In genomic region chr10:85475642-85476345, GRCm38 (mm10) we compare ENCODE assay signal across 28 mouse cellular contexts.
DNase-seq lines count a peak whose midpoint lies in the region; ATAC-seq and TF ChIP-seq lines count a peak whose summit lies in the region.
"Had no signal": no experiment of that assay in that cellular context is flagged by ENCODE, and none has a peak within 500 bp of the region (broad histone marks: within the 10 kb centered on the region; RNA-seq: fewer than 3 reads in every experiment).

No protein-coding gene starts in this region.

- peaks cover 26% of the 10 kb centered on the region for H3K4me1 ChIP-seq in hindbrain, embryonic 13.5 days (replicated peaks)
- H3K4me1 ChIP-seq in hindbrain, embryonic 10.5 days (replicated peaks): peaks cover 11% of the 10 kb centered on the region
- no peaks in the 10 kb centered on the region for H3K4me1 ChIP-seq in intestine, embryonic 16.5 days (ENCODE audit: control insufficient read depth, insufficient read depth, low read length)
- H3K4me1 ChIP-seq: liver, embryonic 13.5 days had no signal

- H3K27me3 ChIP-seq in hindbrain, embryonic 13.5 days: no peaks in the 10 kb centered on the region
- no peaks in the 10 kb centered on the region for H3K27me3 ChIP-seq in hindbrain, embryonic 10.5 days (ENCODE audit: insufficient read depth, poor library complexity, severe bottlenecking)
- no peaks in the 10 kb centered on the region for H3K27me3 ChIP-seq in intestine, embryonic 16.5 days (replicated peaks; ENCODE audit: control insufficient read depth, insufficient read depth, low read length)
- H3K27me3 ChIP-seq: CH12.LX; heart, embryonic 12.5 days; liver, embryonic 13.5 days; neural tube, embryonic 13.5 days; Patski had no signal

- no peaks in the 10 kb centered on the region for H3K36me3 ChIP-seq in hindbrain, embryonic 13.5 days
- no peaks in the 10 kb centered on the region for H3K36me3 ChIP-seq in hindbrain, embryonic 10.5 days
- no peaks in the 10 kb centered on the region for H3K36me3 ChIP-seq in intestine, embryonic 16.5 days (ENCODE audit: control insufficient read depth, insufficient read depth, low read length)
- H3K36me3 ChIP-seq: G1E; heart, embryonic 12.5 days; liver, embryonic 13.5 days; neural tube, embryonic 13.5 days had no signal

- no peak overlapping the region for H3K9ac ChIP-seq in hindbrain, embryonic 13.5 days
- H3K9ac ChIP-seq in intestine, embryonic 16.5 days (ENCODE audit: low read depth, low read length): no peak overlapping the region
- H3K9ac ChIP-seq: heart, embryonic 12.5 days; hindbrain, embryonic 14.5 days; liver, embryonic 13.5 days; neural tube, embryonic 13.5 days had no signal

- no peak for TF ChIP-seq CTCF in brain, embryonic 14.5 days (IDR thresholded peaks at IDR 0.05; ENCODE audit: borderline replicate concordance, extremely low read depth, insufficient read depth, insufficient read length)

- TF ChIP-seq POLR2A in brain, embryonic 14.5 days (IDR thresholded peaks at IDR 0.05; ENCODE audit: borderline replicate concordance, extremely low read depth, insufficient read depth, insufficient read length, poor library complexity, severe bottlenecking): no peak

- no peaks in the 10 kb centered on the region for H3K9me3 ChIP-seq in hindbrain, embryonic 13.5 days
- no peaks in the 10 kb centered on the region for H3K9me3 ChIP-seq in hindbrain, embryonic 10.5 days
- H3K9me3 ChIP-seq in intestine, embryonic 16.5 days (ENCODE audit: control insufficient read depth, low read length): no peaks in the 10 kb centered on the region
- H3K9me3 ChIP-seq: heart, embryonic 12.5 days; liver, embryonic 13.5 days had no signal

- no peak for DNase-seq in hindbrain, embryonic 10.5 days (ENCODE audit: low spot score)
- peak; percentile 75 for DNase-seq in brain, embryonic 14.5 days (ENCODE audit: low read depth)
- peak; percentile 59 to 61 for DNase-seq in cerebellum, adult 18-20 months
- DNase-seq in cerebellum, postnatal 14 days: peak; percentile 56 to 77
- DNase-seq in gastrocnemius, adult 18-20 months (ENCODE audit: low spot score): no peak
- no peak for DNase-seq in heart, postnatal 4 days
- DNase-seq: adrenal gland, adult 2 months; B cell, adult 2 months; gastrocnemius, postnatal 10 days; heart, adult 18-20 months; heart, postnatal 10 days; kidney, adult 11 months; liver, embryonic 13.5 days; lung, adult 2 months; lung, postnatal 14 days; midbrain, embryonic 14.5 days; retina, postnatal 1 day; thymus, postnatal 14 days had no signal

- H3K4me2 ChIP-seq in hindbrain, embryonic 13.5 days: no peak overlapping the region
- no peak overlapping the region for H3K4me2 ChIP-seq in intestine, embryonic 16.5 days (ENCODE audit: low read depth, low read length)
- H3K4me2 ChIP-seq: heart, embryonic 12.5 days; hindbrain, embryonic 14.5 days; liver, embryonic 13.5 days; neural tube, embryonic 13.5 days had no signal

- no peak for ATAC-seq in hindbrain, embryonic 13.5 days (ENCODE audit: low FRiP score)
- no peak for ATAC-seq in intestine, embryonic 16.5 days
- ATAC-seq: Patski had no signal

- WGBS in hindbrain, embryonic 13.5 days: 74% methylated on average over 9 of the region's 9 CpGs
- 86% methylated on average over 9 of the region's 9 CpGs for WGBS in hindbrain, embryonic 10.5 days
- WGBS in intestine, embryonic 16.5 days: 85% methylated on average over 9 of the region's 9 CpGs

- H3K27ac ChIP-seq in hindbrain, embryonic 13.5 days: peak overlapping the region; percentile 6; the same call in 1 of the 2 replicates
- no peak overlapping the region for H3K27ac ChIP-seq in hindbrain, embryonic 10.5 days
- H3K27ac ChIP-seq in intestine, embryonic 16.5 days (ENCODE audit: low read length): no peak overlapping the region
- H3K27ac ChIP-seq: hindbrain, embryonic 14.5 days; left cerebral cortex, adult 2 months; liver, embryonic 13.5 days; neural tube, embryonic 13.5 days had no signal

- H3K4me3 ChIP-seq in hindbrain, embryonic 13.5 days: no peak overlapping the region
- H3K4me3 ChIP-seq in hindbrain, embryonic 10.5 days: no peak overlapping the region
- no peak overlapping the region for H3K4me3 ChIP-seq in intestine, embryonic 16.5 days (ENCODE audit: low read length)
- H3K4me3 ChIP-seq: heart, embryonic 12.5 days; left cerebral cortex, adult 2 months; liver, embryonic 13.5 days; myocyte; neural tube, embryonic 13.5 days had no signal

Comparison
In these comparisons a context has a peak if more than half of its experiments do, and no peak if none do; other contexts are left out.
1. DNase-seq: peak in brain, embryonic 14.5 days (single experiment), cerebellum, adult 18-20 months (2 of 2) and cerebellum, postnatal 14 days (2 of 2); none in hindbrain, embryonic 10.5 days (single experiment), gastrocnemius, adult 18-20 months (single experiment) and heart, postnatal 4 days (single experiment).